Mouse (Mus musculus): ENCODE data around the gene Parm1. TPM values are rescaled to one million over a fixed set of nuclear protein-coding genes. Genes with fewer than 3 reads are reported as not detected.

Gene Parm1
- polyA plus RNA-seq, 1 experiment from 2014 or later, result 9.6 TPM

GRCm38 (mm10) chr5:91610499-91610898 lies 93.1 kb downstream of the Parm1 start:
- no peaks in the 10 kb centered on the region for H3K9me3 ChIP-seq (ENCODE audit: control insufficient read depth, low read length)
- no peak overlapping the region for H3K4me3 ChIP-seq (ENCODE audit: low read depth, low read length)
- no peak overlapping the region for H3K9ac ChIP-seq (ENCODE audit: low read depth, low read length)
- H3K27me3 ChIP-seq (replicated peaks; ENCODE audit: control insufficient read depth, insufficient read depth, low read length), result no peaks in the 10 kb centered on the region
- H3K27ac ChIP-seq (ENCODE audit: low read depth, low read length), result no peak overlapping the region
- ATAC-seq (replicated peaks; ENCODE audit: low FRiP score) (no peak), DNase-seq (ENCODE audit: low spot score) (no peak)
- no peaks in the 10 kb centered on the region for H3K36me3 ChIP-seq (ENCODE audit: control insufficient read depth, insufficient read depth, low read length)
- 73% methylated on average over 2 of the region's 2 CpGs for WGBS
- no peak overlapping the region for H3K4me2 ChIP-seq
- no peaks in the 10 kb centered on the region for H3K4me1 ChIP-seq (replicated peaks; ENCODE audit: control insufficient read depth, insufficient read depth, low read length)

GRCm38 (mm10) chr5:91611589-91611988 lies 94.2 kb downstream of the Parm1 start:
- DNase-seq (ENCODE audit: low spot score) (no peak), ATAC-seq (replicated peaks; ENCODE audit: low FRiP score) (no peak)
- Histone ChIP-seq H3K4me2 (no peak overlapping the region), H3K27ac (ENCODE audit: low read depth, low read length) (no peak overlapping the region), H3K36me3 (ENCODE audit: control insufficient read depth, insufficient read depth, low read length) (no peaks in the 10 kb centered on the region), H3K9me3 (ENCODE audit: control insufficient read depth, low read length) (no peaks in the 10 kb centered on the region), H3K27me3 (replicated peaks; ENCODE audit: control insufficient read depth, insufficient read depth, low read length) (no peaks in the 10 kb centered on the region), H3K9ac (ENCODE audit: low read depth, low read length) (no peak overlapping the region), H3K4me1 (replicated peaks; ENCODE audit: control insufficient read depth, insufficient read depth, low read length) (no peaks in the 10 kb centered on the region), H3K4me3 (ENCODE audit: low read depth, low read length) (no peak overlapping the region)
- WGBS, result 88% methylated on average over 3 of the region's 3 CpGs

- Histone ChIP-seq H3K27ac (ENCODE audit: low read depth, low read length) (no peak overlapping the region), H3K4me1 (replicated peaks; ENCODE audit: control insufficient read depth, insufficient read depth, low read length) (no peaks in the 10 kb centered on the region), H3K4me2 (no peak overlapping the region), H3K36me3 (ENCODE audit: control insufficient read depth, insufficient read depth, low read length) (no peaks in the 10 kb centered on the region), H3K4me3 (ENCODE audit: low read depth, low read length) (no peak overlapping the region), H3K27me3 (replicated peaks; ENCODE audit: control insufficient read depth, insufficient read depth, low read length) (no peaks in the 10 kb centered on the region), H3K9ac (ENCODE audit: low read depth, low read length) (no peak overlapping the region), H3K9me3 (ENCODE audit: control insufficient read depth, low read length) (no peaks in the 10 kb centered on the region)
- WGBS, result 83% methylated on average over 11 of the region's 11 CpGs
- no peak for DNase-seq (ENCODE audit: low spot score)
- no peak for ATAC-seq (replicated peaks; ENCODE audit: low FRiP score)
These were observed 100.2 kb downstream of the Parm1 start for GRCm38 (mm10) chr5:91617331-91618233.

- Histone ChIP-seq H3K9ac (ENCODE audit: low read depth, low read length) (no peak overlapping the region), H3K4me1 (replicated peaks; ENCODE audit: control insufficient read depth, insufficient read depth, low read length) (no peaks in the 10 kb centered on the region), H3K4me3 (ENCODE audit: low read depth, low read length) (no peak overlapping the region), H3K4me2 (no peak overlapping the region), H3K9me3 (ENCODE audit: control insufficient read depth, low read length) (no peaks in the 10 kb centered on the region), H3K36me3 (ENCODE audit: control insufficient read depth, insufficient read depth, low read length) (no peaks in the 10 kb centered on the region), H3K27me3 (replicated peaks; ENCODE audit: control insufficient read depth, insufficient read depth, low read length) (no peaks in the 10 kb centered on the region), H3K27ac (ENCODE audit: low read depth, low read length) (no peak overlapping the region)
- ATAC-seq (replicated peaks; ENCODE audit: low FRiP score), result no peak
- 58% methylated on average over 4 of the region's 4 CpGs for WGBS
- DNase-seq (ENCODE audit: low spot score), result no peak
These were observed 101.3 kb downstream of the Parm1 start for GRCm38 (mm10) chr5:91618661-91619173.

- H3K9me3 ChIP-seq (ENCODE audit: control insufficient read depth, low read length), result no peaks in the 10 kb centered on the region
- no peaks in the 10 kb centered on the region for H3K27me3 ChIP-seq (replicated peaks; ENCODE audit: control insufficient read depth, insufficient read depth, low read length)
- no peak overlapping the region for H3K27ac ChIP-seq (ENCODE audit: low read depth, low read length)
- no peak for DNase-seq (ENCODE audit: low spot score)
- H3K9ac ChIP-seq (ENCODE audit: low read depth, low read length), result no peak overlapping the region
- H3K36me3 ChIP-seq (ENCODE audit: control insufficient read depth, insufficient read depth, low read length), result no peaks in the 10 kb centered on the region
- 85% methylated on average over 6 of the region's 6 CpGs for WGBS
- ATAC-seq (replicated peaks; ENCODE audit: low FRiP score), result no peak
- H3K4me2 ChIP-seq, result no peak overlapping the region
- H3K4me3 ChIP-seq (ENCODE audit: low read depth, low read length), result no peak overlapping the region
- H3K4me1 ChIP-seq (replicated peaks; ENCODE audit: control insufficient read depth, insufficient read depth, low read length), result no peaks in the 10 kb centered on the region
These were observed 103.8 kb downstream of the Parm1 start for GRCm38 (mm10) chr5:91621197-91621596.

DNA sequence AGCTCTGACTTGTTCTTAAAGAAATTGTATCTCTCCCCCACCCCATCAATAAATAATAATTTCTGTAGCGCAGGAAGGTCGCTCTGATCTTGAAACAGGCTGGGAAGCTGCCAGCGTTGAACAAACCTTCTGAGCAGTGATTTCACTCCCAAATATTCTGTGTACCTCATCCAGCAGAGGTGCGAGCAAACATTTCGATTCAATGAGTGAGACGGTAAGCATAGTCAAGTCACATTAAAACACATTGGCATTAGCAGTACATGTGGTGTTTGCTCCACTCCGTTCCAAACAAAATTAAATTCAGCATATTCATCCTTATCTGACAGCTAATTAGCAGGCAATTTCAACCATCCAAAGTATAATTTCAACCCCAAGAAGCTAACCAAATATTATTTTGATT lies 109.4 kb downstream of the Parm1 start:
- Histone ChIP-seq H3K9ac (ENCODE audit: low read depth, low read length) (no peak overlapping the region), H3K4me1 (replicated peaks; ENCODE audit: control insufficient read depth, insufficient read depth, low read length) (no peaks in the 10 kb centered on the region), H3K9me3 (ENCODE audit: control insufficient read depth, low read length) (no peaks in the 10 kb centered on the region), H3K27ac (ENCODE audit: low read depth, low read length) (no peak overlapping the region), H3K27me3 (replicated peaks; ENCODE audit: control insufficient read depth, insufficient read depth, low read length) (no peaks in the 10 kb centered on the region), H3K36me3 (ENCODE audit: control insufficient read depth, insufficient read depth, low read length) (no peaks in the 10 kb centered on the region), H3K4me3 (ENCODE audit: low read depth, low read length) (no peak overlapping the region), H3K4me2 (no peak overlapping the region)
- WGBS, result 91% methylated on average over 7 of the region's 7 CpGs
- no peak for DNase-seq (ENCODE audit: low spot score)
- no peak for ATAC-seq (replicated peaks; ENCODE audit: low FRiP score)

DNA sequence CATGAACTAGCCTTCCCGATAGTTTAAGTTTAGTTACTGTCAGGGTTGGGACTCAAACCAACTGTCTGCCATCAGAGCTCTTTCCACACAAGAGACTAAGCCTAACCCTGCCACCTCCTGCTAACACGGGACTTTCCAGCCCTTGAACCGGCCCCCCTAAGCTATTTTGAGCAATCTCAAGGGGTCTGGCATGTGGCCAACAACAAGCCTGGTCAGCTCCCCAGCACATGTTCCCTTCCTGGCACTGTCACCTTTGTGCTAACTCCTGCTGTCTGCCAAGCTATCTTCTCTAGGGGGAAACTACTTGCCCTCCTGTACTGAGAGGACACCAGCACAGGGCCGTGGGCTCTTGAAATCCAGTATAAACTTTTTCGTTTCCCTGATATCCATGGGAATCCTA lies 112.1 kb downstream of the Parm1 start:
- H3K9ac ChIP-seq (ENCODE audit: low read depth, low read length), result no peak overlapping the region
- H3K9me3 ChIP-seq (ENCODE audit: control insufficient read depth, low read length), result no peaks in the 10 kb centered on the region
- H3K4me3 ChIP-seq (ENCODE audit: low read depth, low read length), result no peak overlapping the region
- no peaks in the 10 kb centered on the region for H3K27me3 ChIP-seq (replicated peaks; ENCODE audit: control insufficient read depth, insufficient read depth, low read length)
- ATAC-seq (replicated peaks; ENCODE audit: low FRiP score) (no peak), DNase-seq (ENCODE audit: low spot score) (no peak)
- 63% methylated on average over 5 of the region's 5 CpGs for WGBS
- no peak overlapping the region for H3K4me2 ChIP-seq
- no peaks in the 10 kb centered on the region for H3K36me3 ChIP-seq (ENCODE audit: control insufficient read depth, insufficient read depth, low read length)
- H3K4me1 ChIP-seq (replicated peaks; ENCODE audit: control insufficient read depth, insufficient read depth, low read length), result no peaks in the 10 kb centered on the region
- no peak overlapping the region for H3K27ac ChIP-seq (ENCODE audit: low read depth, low read length)

DNA sequence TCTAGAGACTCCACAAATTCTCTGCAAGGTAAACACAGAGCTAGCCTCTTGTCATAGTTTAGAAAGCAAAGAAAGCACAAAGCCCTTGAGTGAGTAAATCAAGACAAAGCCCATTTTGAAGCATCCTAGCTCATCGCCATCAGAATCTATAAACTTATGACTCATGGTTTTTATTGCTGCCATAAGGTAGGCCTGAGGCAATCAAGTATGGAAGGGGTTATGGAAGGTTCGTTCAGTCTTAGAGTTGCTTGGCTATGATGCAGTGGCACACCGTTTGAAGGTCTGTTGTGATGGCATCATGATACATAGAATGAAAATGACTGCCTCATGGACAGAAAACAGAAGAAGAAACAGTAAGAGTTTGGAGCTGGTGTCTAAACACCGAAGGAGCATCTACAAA lies 133.9 kb downstream of the Parm1 start:
- no peak overlapping the region for H3K27ac ChIP-seq (ENCODE audit: low read depth, low read length)
- no peak for ATAC-seq (replicated peaks; ENCODE audit: low FRiP score)
- no peaks in the 10 kb centered on the region for H3K9me3 ChIP-seq (ENCODE audit: control insufficient read depth, low read length)
- no peak for DNase-seq (ENCODE audit: low spot score)
- H3K36me3 ChIP-seq (ENCODE audit: control insufficient read depth, insufficient read depth, low read length), result no peaks in the 10 kb centered on the region
- no peak overlapping the region for H3K4me2 ChIP-seq
- H3K9ac ChIP-seq (ENCODE audit: low read depth, low read length), result no peak overlapping the region
- WGBS, result 85% methylated on average over 4 of the region's 4 CpGs
- no peaks in the 10 kb centered on the region for H3K27me3 ChIP-seq (replicated peaks; ENCODE audit: control insufficient read depth, insufficient read depth, low read length)
- no peaks in the 10 kb centered on the region for H3K4me1 ChIP-seq (replicated peaks; ENCODE audit: control insufficient read depth, insufficient read depth, low read length)
- no peak overlapping the region for H3K4me3 ChIP-seq (ENCODE audit: low read depth, low read length)

Data from liver, embryonic 11.5 days (tissue).